Mouse (Mus musculus) limb, embryonic 14.5 days (tissue): ENCODE results near the gene Tas1r3. TPM values are rescaled to one million over a fixed set of nuclear protein-coding genes. Genes with fewer than 3 reads are reported as not detected.

Experiments
- ATAC-seq: fragments of 200-750 bp; cut with Nextera tagmentation; 2 replicates; pipeline ENCODE4 v1.8.0; 2017; ENCODE audit warnings: low read depth, moderate number of reproducible peaks, moderate TSS enrichment; ENCODE audit not compliant: low FRiP score
- DNase-seq: peaks from one replicate; pipeline ENCODE4 v3.0.0-alpha.2; 2015; ENCODE audit warnings: low spot score
- H3K27ac ChIP-seq: fragments of 300-500 bp; sonication (generic); replicated peaks from 2 replicates; pipeline ENCODE4 v1.5.1; 2014; ENCODE audit warnings: low read depth, mild to moderate bottlenecking, low read length, moderate library complexity, mixed read lengths
- H3K27me3 ChIP-seq: fragments of 300-500 bp; sonication (generic); 2 replicates; pipeline ENCODE4 v1.6.1; 2014; ENCODE audit warnings: low read length, mixed read lengths; ENCODE audit not compliant: control insufficient read depth, insufficient read depth
- H3K36me3 ChIP-seq: fragments of 300-500 bp; sonication (generic); 2 replicates; pipeline ENCODE4 v1.6.1; 2014; ENCODE audit warnings: mild to moderate bottlenecking, low read length, moderate library complexity, mixed read lengths; ENCODE audit not compliant: control insufficient read depth, insufficient read depth
- H3K4me1 ChIP-seq: fragments of 300-500 bp; sonication (generic); 2 replicates; pipeline ENCODE4 v1.6.1; 2014; ENCODE audit warnings: antibody characterized with exemption, low read length, mixed read lengths; ENCODE audit not compliant: control insufficient read depth, insufficient read depth
- H3K4me2 ChIP-seq: fragments of 300-500 bp; sonication (generic); replicated peaks from 2 replicates; pipeline ENCODE4 v1.6.1; 2014; ENCODE audit warnings: low read depth, mild to moderate bottlenecking, low read length, moderate library complexity; ENCODE audit not compliant: severe bottlenecking
- H3K4me3 ChIP-seq: fragments of 300-500 bp; sonication (generic); replicated peaks from 2 replicates; pipeline ENCODE4 v1.5.1; 2014; ENCODE audit warnings: low read length
- H3K9ac ChIP-seq: fragments of 300-500 bp; sonication (generic); 2 replicates; pipeline ENCODE4 v1.6.1; 2014; ENCODE audit warnings: mild to moderate bottlenecking, low read depth, low read length, moderate library complexity; ENCODE audit not compliant: severe bottlenecking
- H3K9me3 ChIP-seq: fragments of 300-500 bp; sonication (generic); 2 replicates; pipeline ENCODE4 v1.6.1; 2016; ENCODE audit warnings: low read length; ENCODE audit not compliant: control insufficient read depth
- POLR2A ChIP-seq: fragments of 200-500 bp; IDR thresholded peaks from 2 replicates; pipeline ENCODE4 v1.8.0; 2012; ENCODE audit warnings: inconsistent platforms, mild to moderate bottlenecking, moderate library complexity, borderline replicate concordance; ENCODE audit not compliant: insufficient read depth, insufficient read length; ENCODE audit errors: extremely low read depth
- WGBS: fragments of 180-500 bp; shearing (Covaris S2); extraction: QIAGEN DNeasy Blood & Tissue Kit; methylation state at CpG from one replicate; pipeline ENCODE4 v1.1.7; 2014; 5-methylcytosine and 5-hydroxymethylcytosine counted together
- polyA plus RNA-seq, 2 experiments: library from polyadenylated mRNA; depleted of rRNA in 1 of 2; stranded (reverse) in 1 of 2; unstranded in 1 of 2; fragments of >200 nt; fragmentation: Nextera tagmentation in 1 of 2; extraction: Ambion mirVana in 1 of 2; gene quantifications; 2 replicates each; pipeline versions ENCODE4 v1.2.1 to v1.2.3; 2012 to 2014

Gene Tas1r3
- polyA plus RNA-seq, 2 experiments: 0.31 to 0.32 TPM

- peaks cover 45% of the 10 kb centered on the region for H3K36me3 ChIP-seq
- no peaks in the 10 kb centered on the region for H3K27me3 ChIP-seq
- ATAC-seq (no peak), DNase-seq (no peak)
- no peak overlapping the region for H3K27ac ChIP-seq
- no peak for TF ChIP-seq POLR2A
- peaks cover 10% of the 10 kb centered on the region for H3K4me1 ChIP-seq
- WGBS: 94% methylated on average over 9 of the region's 9 CpGs
- no peak overlapping the region for H3K4me3 ChIP-seq
- no peaks in the 10 kb centered on the region for H3K9me3 ChIP-seq
- H3K9ac ChIP-seq: no peak overlapping the region
- no peak overlapping the region for H3K4me2 ChIP-seq
These were observed 25.0 kb upstream of the Tas1r3 start for GRCm38 (mm10) chr4:155888181-155888580.

- Histone ChIP-seq H3K27ac (no peak overlapping the region), H3K27me3 (no peaks in the 10 kb centered on the region), H3K4me2 (no peak overlapping the region), H3K9me3 (no peaks in the 10 kb centered on the region), H3K36me3 (peaks cover 45% of the 10 kb centered on the region), H3K4me3 (no peak overlapping the region), H3K9ac (no peak overlapping the region), H3K4me1 (peaks cover 7% of the 10 kb centered on the region)
- 89% methylated on average over 10 of the region's 10 CpGs for WGBS
- DNase-seq (no peak), ATAC-seq (no peak)
- TF ChIP-seq POLR2A: no peak
These were observed 24.5 kb upstream of the Tas1r3 start for GRCm38 (mm10) chr4:155887674-155888073.

- no peak overlapping the region for H3K4me3 ChIP-seq
- ATAC-seq (no peak), DNase-seq (no peak)
- H3K9ac ChIP-seq: no peak overlapping the region
- peaks cover 45% of the 10 kb centered on the region for H3K36me3 ChIP-seq
- no peak for TF ChIP-seq POLR2A
- H3K27me3 ChIP-seq: no peaks in the 10 kb centered on the region
- H3K4me1 ChIP-seq: peaks cover 7% of the 10 kb centered on the region
- H3K4me2 ChIP-seq: no peak overlapping the region
- H3K27ac ChIP-seq: no peak overlapping the region
- 92% methylated on average over 5 of the region's 5 CpGs for WGBS
- H3K9me3 ChIP-seq: no peaks in the 10 kb centered on the region
These were observed 23.2 kb upstream of the Tas1r3 start for GRCm38 (mm10) chr4:155886330-155886729.

- H3K36me3 ChIP-seq: peaks cover 43% of the 10 kb centered on the region
- WGBS: 89% methylated on average over 3 of the region's 3 CpGs
- no peak overlapping the region for H3K4me3 ChIP-seq
- no peak for ATAC-seq
- no peaks in the 10 kb centered on the region for H3K9me3 ChIP-seq
- no peak for DNase-seq
- H3K27ac ChIP-seq: no peak overlapping the region
- no peak for TF ChIP-seq POLR2A
- H3K4me1 ChIP-seq: no peaks in the 10 kb centered on the region
- H3K27me3 ChIP-seq: no peaks in the 10 kb centered on the region
- H3K4me2 ChIP-seq: no peak overlapping the region
- no peak overlapping the region for H3K9ac ChIP-seq
These were observed 20.4 kb upstream of the Tas1r3 start for GRCm38 (mm10) chr4:155883587-155883986.

GRCm38 (mm10) chr4:155871404-155871803 is 8.2 kb upstream of the Tas1r3 start:
- DNase-seq: no peak
- 93% methylated on average over 7 of the region's 7 CpGs for WGBS
- ATAC-seq: no peak
- no peak for TF ChIP-seq POLR2A
- no peaks in the 10 kb centered on the region for H3K9me3 ChIP-seq
- H3K36me3 ChIP-seq: peaks cover 44% of the 10 kb centered on the region
- H3K27me3 ChIP-seq: no peaks in the 10 kb centered on the region
- H3K4me1 ChIP-seq: peaks cover 11% of the 10 kb centered on the region
- H3K4me2 ChIP-seq: no peak overlapping the region
- no peak overlapping the region for H3K27ac ChIP-seq
- H3K4me3 ChIP-seq: no peak overlapping the region
- no peak overlapping the region for H3K9ac ChIP-seq
